Mouse (Mus musculus) brown adipose tissue, adult 24 weeks (tissue): ENCODE data around the gene Acy3. TPM values are rescaled to one million over a fixed set of nuclear protein-coding genes. Genes with fewer than 3 reads are reported as not detected.
"Not testable (repeated sequence)": the region's sequence is repeated elsewhere in the genome, so short reads cannot be mapped to it uniquely, and the experiment has no call there.

ENCODE experiments used
- H3K27ac ChIP-seq: fragments of 200-500 bp; replicated peaks from 2 replicates; pipeline ENCODE4 v1.5.1; 2012; ENCODE audit warnings: low read depth, mild to moderate bottlenecking, low read length
- H3K4me1 ChIP-seq: fragments of 200-500 bp; 2 replicates; pipeline ENCODE4 v1.6.1; 2012; ENCODE audit warnings: low read length, mixed read lengths; ENCODE audit not compliant: control insufficient read depth, insufficient read depth, insufficient read length
- H3K4me3 ChIP-seq: fragments of 200-500 bp; 2 replicates; pipeline ENCODE4 v1.5.1; 2012; ENCODE audit warnings: low read depth, mild to moderate bottlenecking, low read length, moderate library complexity; ENCODE audit not compliant: insufficient read depth
- polyA plus RNA-seq: library from polyadenylated mRNA; stranded (reverse); fragments of >200 nt; gene quantifications from 2 replicates; pipeline ENCODE4 v1.2.4, GENCODE M21; 2012; ENCODE audit not compliant: missing spikeins, insufficient read depth, insufficient read length

Gene Acy3
- polyA plus RNA-seq, 1 experiment = 40.6 TPM

- Histone ChIP-seq H3K27ac (no peak overlapping the region), H3K4me1 (peaks cover 8% of the 10 kb centered on the region; the same call in 1 of the 2 replicates), H3K4me3 (no peak overlapping the region)
These were observed 47.4 kb downstream of the Acy3 start for GRCm38 (mm10) chr19:4033742-4034141.

DNA sequence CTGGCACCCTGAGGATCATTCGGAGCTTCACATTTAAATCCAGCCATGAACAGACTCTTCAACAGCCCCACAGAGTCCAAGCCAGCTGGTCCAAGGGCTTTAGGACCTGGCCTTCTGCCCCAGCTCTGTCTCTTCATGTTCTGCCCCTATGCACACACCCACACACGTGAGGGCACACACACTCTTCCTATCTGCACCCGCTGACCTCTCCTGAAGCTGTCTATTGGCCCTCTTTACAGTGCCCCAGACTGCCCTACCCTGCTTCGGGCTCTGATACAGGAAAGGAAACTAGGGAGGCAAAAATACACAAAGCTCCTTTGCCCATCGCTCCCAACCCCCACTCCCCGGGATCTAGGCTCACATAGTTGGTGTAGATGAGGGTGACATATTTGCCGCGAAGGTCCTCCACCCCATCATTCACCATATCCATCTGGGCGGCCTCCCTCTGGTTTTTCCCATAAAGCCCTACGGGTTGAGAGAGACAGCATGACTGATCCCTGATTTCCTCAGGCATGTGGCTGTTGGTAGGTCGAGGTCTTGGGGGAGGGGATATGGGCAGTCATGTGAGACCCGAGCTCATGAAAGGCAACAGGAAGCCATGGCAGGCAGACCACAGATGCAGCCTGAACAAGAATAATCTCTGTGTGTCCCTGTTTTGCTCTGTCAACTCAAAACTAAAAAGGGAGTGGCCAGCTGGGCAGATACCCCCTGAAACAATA, 50.1 kb downstream of the Acy3 start:
- Histone ChIP-seq H3K4me3 (peak overlapping the region; percentile 32; the same call in 1 of the 2 replicates), H3K4me1 (peaks cover 8% of the 10 kb centered on the region; the same call in 1 of the 2 replicates), H3K27ac (no peak overlapping the region)

DNA sequence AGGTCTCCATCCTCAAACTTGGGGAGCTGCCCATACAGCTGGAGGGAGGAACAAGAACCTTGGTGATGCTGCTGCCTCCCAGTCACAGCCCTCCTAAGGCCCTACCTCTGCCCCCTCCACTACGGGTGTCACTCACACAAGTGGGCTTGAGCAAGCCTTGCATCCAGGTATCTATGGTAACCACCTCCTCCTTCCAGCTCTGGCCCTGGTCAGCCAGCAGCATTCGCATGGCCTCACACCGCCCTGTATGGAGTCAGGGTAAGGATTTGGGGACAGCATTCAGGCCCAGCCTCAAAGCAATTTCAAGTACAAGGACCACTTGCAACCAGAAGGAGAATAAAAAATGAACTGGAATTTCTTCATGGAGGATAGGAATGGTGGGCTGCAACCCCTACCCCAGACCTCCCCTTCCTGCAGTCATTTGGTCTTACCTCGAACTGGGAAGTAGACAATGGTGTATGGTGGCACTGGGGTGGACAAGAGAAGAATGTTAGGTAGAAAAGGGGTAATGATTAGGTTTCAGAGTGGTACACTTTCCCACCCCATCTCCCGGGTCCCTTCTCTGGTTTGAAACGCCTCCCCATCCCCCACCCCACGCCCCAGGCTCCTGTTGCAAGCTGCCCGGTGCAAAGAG, 50.9 kb downstream of the Acy3 start:
- H3K4me1 ChIP-seq = not testable (repeated sequence)
- H3K4me3 ChIP-seq = peak overlapping the region; percentile 77
- peak overlapping the region; percentile 52; the same call in 1 of the 2 replicates for H3K27ac ChIP-seq

GRCm38 (mm10) chr19:4037788-4038232, 51.4 kb downstream of the Acy3 start, which contains the start of gene Gstp1:
Gstp1 (minus strand) TSS chr19:4037985.
- Histone ChIP-seq H3K27ac (peak within 1 kb of the TSS; percentile 52; the same call in 1 of the 2 replicates), H3K4me1 (peaks cover 8% of the 10 kb centered on the region; the same call in 1 of the 2 replicates)

More at GRCm38 (mm10) chr19:4037788-4038232, 51.4 kb downstream of the Acy3 start, which contains the start of gene Gstp1:
- peak within 1 kb of the TSS; percentile 77 for H3K4me3 ChIP-seq

Other genes starting within 250 kb of the Acy3 start
- gene Kmt5b, start 219.1 kb upstream of the Acy3 start, polyA plus RNA-seq = 15.9 and 20.4 TPM in 2 replicates
- 6.9 and 11.2 TPM in 2 replicates for gene Chka, start 134.8 kb upstream of the Acy3 start, polyA plus RNA-seq
- gene Tcirg1, start 79.4 kb upstream of the Acy3 start, polyA plus RNA-seq = 5.3 and 7.7 TPM in 2 replicates
- 1,010 and 1,143 TPM in 2 replicates for gene Ndufs8, start 73.8 kb upstream of the Acy3 start, polyA plus RNA-seq
- gene Aldh3b1, start 56.8 kb upstream of the Acy3 start, polyA plus RNA-seq = 1.8 and 2.2 TPM in 2 replicates
- gene Unc93b1, start 51.4 kb upstream of the Acy3 start, polyA plus RNA-seq = 25.3 and 25.4 TPM in 2 replicates
- not detected in 2 replicates for gene Aldh3b3, start 27.9 kb upstream of the Acy3 start, polyA plus RNA-seq
- 6.9 and 13.4 TPM in 2 replicates for gene Aldh3b2, start 14.2 kb upstream of the Acy3 start, polyA plus RNA-seq
- not detected in 2 replicates for gene Tbx10, start 6.2 kb downstream of the Acy3 start, polyA plus RNA-seq
- gene Nudt8, start 14.0 kb downstream of the Acy3 start, polyA plus RNA-seq = 24.5 and 49.5 TPM in 2 replicates
- gene Gm49405, start 14.1 kb downstream of the Acy3 start, polyA plus RNA-seq = not detected in 2 replicates
- gene Doc2g, start 16.7 kb downstream of the Acy3 start, polyA plus RNA-seq = 1.1 and 1.8 TPM in 2 replicates
- gene Ndufv1, start 26.2 kb downstream of the Acy3 start, polyA plus RNA-seq = 1,127 and 1,213 TPM in 2 replicates
- 362 and 451 TPM in 2 replicates for gene Gstp1, start 51.4 kb downstream of the Acy3 start, polyA plus RNA-seq
- 14.8 and 26.0 TPM in 2 replicates for gene Gstp2, start 59.5 kb downstream of the Acy3 start, polyA plus RNA-seq
- gene Gstp3, start 73.0 kb downstream of the Acy3 start, polyA plus RNA-seq = 2.3 and 4.2 TPM in 2 replicates
- not detected in 2 replicates for gene Cabp2, start 95.0 kb downstream of the Acy3 start, polyA plus RNA-seq
- gene Cdk2ap2, start 110.6 kb downstream of the Acy3 start, polyA plus RNA-seq = 78.5 and 101 TPM in 2 replicates
- 14.8 and 17.2 TPM in 2 replicates for gene Pitpnm1, start 113.4 kb downstream of the Acy3 start, polyA plus RNA-seq
- gene Aip, start 139.3 kb downstream of the Acy3 start, polyA plus RNA-seq = 62.7 and 65.2 TPM in 2 replicates
- gene Gpr152, start 153.2 kb downstream of the Acy3 start, polyA plus RNA-seq = not detected in 2 replicates
- gene Cabp4, start 157.5 kb downstream of the Acy3 start, polyA plus RNA-seq = not detected in 2 replicates
- 103 and 112 TPM in 2 replicates for gene Coro1b, start 162.0 kb downstream of the Acy3 start, polyA plus RNA-seq
- gene Ptprcap, start 167.0 kb downstream of the Acy3 start, polyA plus RNA-seq = 1.3 and 3.3 TPM in 2 replicates
- gene Rps6kb2, start 176.8 kb downstream of the Acy3 start, polyA plus RNA-seq = 17.2 and 17.7 TPM in 2 replicates
- gene Carns1, start 188.9 kb downstream of the Acy3 start, polyA plus RNA-seq = 2.1 and 3.1 TPM in 2 replicates
- gene Tbc1d10c, start 204.7 kb downstream of the Acy3 start, polyA plus RNA-seq = 0.83 TPM in 1 of 2 replicates, not detected in the other
- 265 and 309 TPM in 2 replicates for gene Ppp1ca, start 205.5 kb downstream of the Acy3 start, polyA plus RNA-seq
- 4.4 and 7.6 TPM in 2 replicates for gene Rad9a, start 215.1 kb downstream of the Acy3 start, polyA plus RNA-seq
- gene Clcf1, start 227.7 kb downstream of the Acy3 start, polyA plus RNA-seq = not detected in 2 replicates
- gene AC109138.7, start 227.8 kb downstream of the Acy3 start, polyA plus RNA-seq = not detected in 2 replicates
- 63.7 and 81.4 TPM in 2 replicates for gene Pold4, start 245.3 kb downstream of the Acy3 start, polyA plus RNA-seq